Mouse (Mus musculus) layer of hippocampus, adult 2 months (tissue): ENCODE results near the gene Sipa1l1. TPM values are rescaled to one million over a fixed set of nuclear protein-coding genes. Genes with fewer than 3 reads are reported as not detected.
"Not testable (repeated sequence)": the region's sequence is repeated elsewhere in the genome, so short reads cannot be mapped to it uniquely, and the experiment has no call there.

ENCODE experiments used
- DNase-seq, 2 experiments: peaks; one replicate each; pipeline ENCODE4 v3.0.0; 2022; ENCODE audit warnings: low spot score in 2 of 2
- H3K27ac ChIP-seq: fragments of 200-600 bp; 2 replicates; pipeline ENCODE4 v1.8.1; 2022
- H3K4me3 ChIP-seq: fragments of 200-600 bp; 2 replicates; pipeline ENCODE4 v1.8.1; 2022; ENCODE audit warnings: mild to moderate bottlenecking
- CTCF ChIP-seq: fragments of 200-600 bp; conservative IDR thresholded peaks from 2 replicates; pipeline ENCODE4 v1.8.1; 2022; ENCODE audit warnings: antibody characterized with exemption, mild to moderate bottlenecking, moderate library complexity
- total RNA-seq, 2 experiments: library from RNA; stranded (reverse); gene quantifications; 2 replicates each; pipeline ENCODE4 v1.2.3; 2021

Sipa1l1 gene
- total RNA-seq, 2 experiments from 2014 or later, result 233 to 244 TPM

DNA sequence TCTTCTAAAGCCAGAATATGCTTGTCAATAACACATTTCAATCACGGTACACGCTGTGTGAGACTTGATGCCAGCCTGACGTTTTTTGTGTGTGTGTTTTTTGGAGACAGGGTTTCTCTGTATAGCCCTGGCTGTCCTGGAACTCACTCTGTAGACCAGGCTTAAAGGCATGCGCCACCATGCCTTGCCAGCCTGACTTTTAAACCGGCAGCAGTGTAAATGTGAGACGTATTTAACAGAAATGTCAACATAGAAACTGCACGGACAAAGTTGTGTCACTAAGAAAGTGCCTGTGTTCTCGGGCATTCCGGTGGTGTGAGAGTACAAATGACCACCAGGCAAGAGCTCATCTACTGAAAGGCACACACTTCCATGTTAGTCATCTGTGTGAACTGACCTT, 323.3 kb downstream of the Sipa1l1 start:
- Histone ChIP-seq H3K27ac (no peak overlapping the region), H3K4me3 (no peak overlapping the region)
- DNase-seq, result no peak
- TF ChIP-seq CTCF, result no peak

- DNase-seq, H3K27ac ChIP-seq: not testable (repeated sequence)
Observed at GRCm38 (mm10) chr12:82493260-82493659, 324.1 kb downstream of the Sipa1l1 start.

GRCm38 (mm10) chr12:82495936-82496335, 326.8 kb downstream of the Sipa1l1 start:
- Histone ChIP-seq H3K4me3 (no peak overlapping the region), H3K27ac (no peak overlapping the region)
- no peak for DNase-seq
- TF ChIP-seq CTCF, result no peak

More at GRCm38 (mm10) chr12:82493260-82493659, 324.1 kb downstream of the Sipa1l1 start:
- not testable (repeated sequence) for H3K4me3 ChIP-seq

DNA sequence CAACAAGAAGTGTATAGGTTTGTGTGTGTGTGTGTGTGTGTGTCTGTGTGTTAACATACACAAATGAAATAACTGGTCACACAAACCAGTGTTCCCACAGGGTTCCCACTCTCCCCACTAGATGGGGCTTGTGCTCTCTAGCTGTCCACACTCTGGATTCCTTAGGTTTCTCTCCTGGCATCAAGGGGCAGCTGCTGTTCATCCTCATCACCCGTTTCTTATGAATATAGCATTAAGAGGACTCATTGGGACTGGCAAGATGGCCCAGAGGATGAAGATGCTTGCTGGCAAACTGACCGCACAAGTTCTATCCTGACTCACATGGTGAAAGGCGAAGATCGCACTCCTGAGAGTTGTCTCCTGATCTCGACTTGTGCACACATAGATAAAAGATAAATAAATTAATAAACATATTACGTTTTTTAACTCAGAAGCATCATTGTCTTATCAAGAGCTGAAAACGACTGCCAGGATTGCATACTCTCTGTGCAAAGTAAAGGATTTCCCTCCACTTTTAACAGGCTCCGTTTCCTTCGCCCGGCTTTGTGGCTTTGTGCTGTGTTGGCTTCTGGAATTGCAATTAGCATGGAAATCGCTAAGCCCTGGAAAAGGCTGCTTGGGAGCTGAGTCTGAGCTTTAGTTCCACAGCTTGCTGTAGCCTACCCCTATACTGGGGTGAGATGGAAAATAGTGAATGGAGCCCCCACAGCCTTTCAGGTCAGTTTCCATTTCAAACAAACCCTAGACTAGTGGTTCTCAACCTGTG, 328.9 kb downstream of the Sipa1l1 start:
- no peak overlapping the region for H3K27ac ChIP-seq
- DNase-seq, result peak; percentile 60 to 75
- peak; percentile 80 for TF ChIP-seq CTCF
- H3K4me3 ChIP-seq, result peak overlapping the region; percentile 48

DNA sequence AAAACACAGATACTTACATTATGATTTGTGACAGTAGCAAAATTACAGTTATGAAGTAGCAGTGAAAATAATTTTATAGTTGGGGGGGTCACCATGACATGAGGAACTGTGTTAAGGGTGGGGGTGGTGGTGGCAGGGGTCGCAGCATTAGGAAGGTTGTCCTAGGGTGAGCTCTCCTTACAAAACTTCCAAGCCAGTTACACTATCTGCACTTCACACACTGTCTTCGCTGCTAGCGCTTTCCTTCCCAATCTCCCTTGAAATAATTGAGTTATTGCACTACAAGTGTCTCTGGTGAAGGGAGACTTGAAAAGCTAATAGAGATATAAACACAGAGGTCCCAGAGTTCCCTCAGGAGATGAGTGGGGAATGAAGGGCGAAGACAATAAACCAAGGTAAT, 329.6 kb downstream of the Sipa1l1 start:
- DNase-seq, result no peak
- TF ChIP-seq CTCF, result no peak
- H3K27ac ChIP-seq, result no peak overlapping the region

GRCm38 (mm10) chr12:82499731-82500130, 330.6 kb downstream of the Sipa1l1 start:
- DNase-seq, result no peak
- Histone ChIP-seq H3K27ac (no peak overlapping the region), H3K4me3 (no peak overlapping the region)
- no peak for TF ChIP-seq CTCF

More for the DNA sequence above, 329.6 kb downstream of the Sipa1l1 start:
- H3K4me3 ChIP-seq, result no peak overlapping the region
